Mouse (Mus musculus) gonadal fat pad, adult 2 months (tissue): ENCODE data around the gene Dennd4b. TPM values are rescaled to one million over a fixed set of nuclear protein-coding genes. Genes with fewer than 3 reads are reported as not detected.
A peak's percentile ranks its signal among the peaks of the same experiment; 100 is the strongest.
"Not testable (repeated sequence)": the region's sequence is repeated elsewhere in the genome, so short reads cannot be mapped to it uniquely, and the experiment has no call there.

ENCODE experiments used
- DNase-seq: peaks from one replicate; pipeline ENCODE4 v3.0.0-alpha.2; 2012; ENCODE audit warnings: low read depth
- polyA plus RNA-seq: library from polyadenylated mRNA; depleted of rRNA; stranded (reverse); fragments of >200 nt; gene quantifications from 2 replicates; pipeline ENCODE4 v1.2.3, GENCODE M21; 2012; rRNA removed

The Dennd4b gene
- polyA plus RNA-seq, 1 experiment: 13.2 TPM

DNA sequence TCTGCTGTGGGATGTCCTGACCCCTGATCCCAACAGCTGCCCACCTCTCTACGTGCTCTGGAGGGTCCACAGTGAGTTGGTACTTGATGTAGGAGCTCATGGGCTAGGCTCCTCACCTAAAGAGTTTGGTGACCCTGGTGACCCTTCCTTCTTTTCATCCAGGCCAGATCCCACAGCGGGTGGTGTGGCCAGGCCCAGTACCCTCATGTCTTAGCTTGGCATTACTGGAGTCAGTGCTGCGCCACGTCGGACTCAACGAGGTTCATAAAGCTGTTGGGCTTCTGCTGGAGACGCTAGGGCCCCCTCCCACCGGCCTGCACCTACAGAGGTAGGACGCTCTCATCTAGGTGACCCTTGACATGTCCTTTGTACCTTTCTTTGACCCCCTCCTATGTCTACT is 14.2 kb downstream of the Dennd4b start:
- no peak for DNase-seq

DNA sequence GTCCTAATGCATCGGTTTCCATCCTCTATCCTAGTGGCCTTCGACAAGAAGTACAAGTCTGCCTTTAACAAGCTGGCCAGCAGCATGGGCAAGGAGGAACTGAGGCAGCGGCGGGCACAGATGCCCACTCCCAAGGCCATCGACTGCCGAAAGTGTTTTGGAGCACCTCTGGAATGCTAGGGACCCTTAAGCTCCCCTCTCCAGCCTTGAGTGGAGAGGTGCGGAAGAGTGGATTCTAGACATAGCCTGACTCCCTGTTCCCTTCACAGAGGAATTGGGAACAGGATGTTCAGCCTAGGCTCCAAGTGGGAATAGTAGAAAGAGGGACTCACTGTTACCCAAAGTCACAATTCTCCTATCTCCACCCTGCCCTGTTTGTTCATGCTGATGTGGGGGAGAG is 14.8 kb downstream of the Dennd4b start:
- no peak for DNase-seq

DNA sequence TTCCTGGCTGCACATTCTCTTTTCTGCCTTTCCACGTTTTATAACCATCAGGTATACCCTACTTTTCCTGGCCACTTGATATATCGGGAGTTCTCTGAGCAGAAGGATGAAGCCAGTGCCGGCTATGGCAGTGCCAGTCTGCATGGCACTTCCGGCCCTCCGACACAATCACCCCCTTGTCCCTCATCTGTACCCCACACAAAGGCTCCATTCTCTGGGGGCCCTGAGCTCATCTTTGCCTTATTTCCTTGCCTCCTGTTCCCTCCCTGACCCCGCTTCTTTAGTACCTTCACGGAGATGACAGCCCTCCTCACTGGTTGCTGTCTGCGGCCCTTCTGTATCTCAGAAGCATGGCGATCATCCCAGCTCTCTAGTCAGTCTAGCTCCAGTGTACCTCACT is 15.7 kb downstream of the Dennd4b start:
- no peak for DNase-seq

DNA sequence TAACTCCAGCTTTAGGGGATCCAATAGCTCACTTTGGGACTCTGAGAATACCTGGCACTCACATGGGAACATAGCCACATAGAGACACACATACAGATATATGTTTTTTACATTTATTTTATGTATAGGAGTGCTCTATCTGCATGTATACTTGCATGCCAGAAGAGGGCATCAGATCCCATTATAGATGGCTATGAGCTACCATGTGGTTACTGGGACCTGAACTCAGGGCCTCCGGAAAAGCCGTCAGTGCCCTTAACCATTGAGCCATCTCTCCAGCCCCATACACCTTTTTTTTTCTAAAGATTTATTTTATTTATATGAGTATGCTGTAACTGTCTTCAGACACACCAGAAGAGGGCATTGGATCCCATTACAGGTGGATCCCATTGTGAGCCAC is 19.2 kb downstream of the Dennd4b start:
- no peak for DNase-seq

DNA sequence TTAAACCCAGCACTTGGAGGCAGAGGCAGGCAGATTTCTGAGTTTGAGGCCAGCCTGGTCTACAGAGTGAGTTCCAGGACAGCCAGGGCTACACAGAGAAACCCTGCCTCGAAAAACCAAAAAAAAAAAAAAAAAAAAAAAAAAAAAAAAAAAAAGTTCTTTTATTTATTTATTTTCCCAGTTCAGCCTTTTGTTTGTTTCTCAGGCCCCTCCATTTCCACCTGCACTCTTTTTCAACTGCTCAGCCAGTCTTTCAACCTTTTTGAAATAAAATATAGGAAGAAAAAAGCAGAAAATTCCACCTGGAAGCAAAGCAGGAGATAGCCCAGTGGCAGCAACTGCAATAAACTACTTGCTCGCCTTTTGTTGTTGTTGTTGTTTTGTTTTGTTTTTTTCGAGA is 24.4 kb downstream of the Dennd4b start:
- not testable (repeated sequence) for DNase-seq

DNA sequence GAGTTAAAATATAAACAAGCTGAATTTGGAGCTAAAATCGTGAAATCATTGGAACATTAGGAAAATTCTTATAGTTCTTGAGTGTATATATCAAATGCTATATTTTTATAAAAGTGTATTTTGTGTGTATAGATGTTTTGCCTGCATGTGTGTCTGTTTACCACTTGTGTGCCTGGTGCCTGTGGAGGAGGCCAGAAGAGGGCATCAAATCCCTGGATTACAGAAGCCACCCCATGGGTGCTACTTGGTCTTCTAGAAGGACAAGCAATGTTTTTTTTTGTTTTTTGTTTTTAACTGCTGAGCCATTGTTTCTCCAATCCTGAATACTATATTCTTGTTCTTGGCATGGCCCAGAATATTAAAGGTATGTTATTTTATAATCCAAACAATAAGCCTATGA is 25.6 kb downstream of the Dennd4b start:
- no peak for DNase-seq

DNA sequence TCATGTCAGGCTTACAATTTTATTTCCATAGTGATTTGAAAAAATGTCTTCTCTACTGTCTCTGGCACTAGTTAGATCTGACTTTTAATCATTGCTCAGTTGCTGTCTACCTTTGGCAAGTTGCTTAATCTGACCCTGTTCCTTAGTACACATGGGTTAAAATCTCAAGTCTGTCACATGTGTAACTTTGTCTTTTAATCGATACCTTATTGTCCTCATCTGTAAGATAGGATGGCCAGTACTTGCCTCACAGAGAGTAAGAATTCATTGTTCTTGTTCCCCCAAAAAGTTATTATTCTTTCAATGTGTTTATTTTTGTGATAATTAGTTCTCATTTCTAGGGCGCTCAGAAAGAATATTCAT is 27.0 kb downstream of the Dennd4b start:
- no peak for DNase-seq

DNA sequence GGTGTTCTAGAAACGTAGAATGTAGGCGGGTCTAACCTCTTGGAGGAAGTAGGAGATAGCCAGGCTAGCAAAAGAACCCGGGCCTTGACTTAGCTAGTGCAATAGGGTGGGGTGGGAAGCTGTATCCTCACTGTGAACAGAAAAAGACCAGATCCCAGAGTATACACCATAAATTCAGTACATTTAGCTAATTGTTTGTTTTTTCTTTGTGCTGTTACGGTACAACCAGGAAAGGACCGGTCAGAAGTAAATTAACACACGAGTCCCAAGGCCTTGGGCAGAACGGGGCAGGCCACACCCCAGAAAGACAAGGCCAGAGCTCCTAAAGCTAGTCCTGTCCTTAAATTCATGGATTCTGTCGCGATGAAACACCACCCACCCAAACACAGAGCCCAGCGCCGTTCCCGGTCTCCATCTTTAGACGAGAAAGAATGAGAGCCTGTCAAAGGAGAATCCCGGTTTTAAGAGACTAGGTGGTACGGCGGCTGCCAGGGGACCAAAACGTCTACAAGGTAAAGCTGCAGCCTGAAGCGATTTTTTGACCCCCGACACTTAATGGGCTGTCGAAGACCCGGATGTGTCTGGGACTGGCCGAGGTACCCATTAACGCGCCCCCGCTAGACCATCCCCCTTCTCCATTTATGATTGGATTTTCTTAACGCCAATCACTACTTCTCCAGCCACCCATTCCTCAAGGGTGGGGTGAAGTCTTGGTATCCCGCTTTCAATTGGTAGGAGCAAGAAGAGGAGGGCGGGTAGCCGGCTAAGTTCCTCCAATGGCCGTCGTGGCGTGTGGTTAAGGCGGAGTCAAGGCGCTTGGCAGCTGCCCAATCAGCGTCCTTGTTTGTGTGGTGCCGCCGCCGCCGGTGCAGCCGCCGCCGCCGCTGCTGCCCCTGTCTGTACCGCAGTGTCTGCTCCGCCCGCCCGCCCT is 27.6 kb downstream of the Dennd4b start, which contains the start of gene Gatad2b:
TSS of gene Gatad2b (plus strand) at position 834 of the 931 bp plus-strand sequence.
- DNase-seq: peak; percentile 97

DNA sequence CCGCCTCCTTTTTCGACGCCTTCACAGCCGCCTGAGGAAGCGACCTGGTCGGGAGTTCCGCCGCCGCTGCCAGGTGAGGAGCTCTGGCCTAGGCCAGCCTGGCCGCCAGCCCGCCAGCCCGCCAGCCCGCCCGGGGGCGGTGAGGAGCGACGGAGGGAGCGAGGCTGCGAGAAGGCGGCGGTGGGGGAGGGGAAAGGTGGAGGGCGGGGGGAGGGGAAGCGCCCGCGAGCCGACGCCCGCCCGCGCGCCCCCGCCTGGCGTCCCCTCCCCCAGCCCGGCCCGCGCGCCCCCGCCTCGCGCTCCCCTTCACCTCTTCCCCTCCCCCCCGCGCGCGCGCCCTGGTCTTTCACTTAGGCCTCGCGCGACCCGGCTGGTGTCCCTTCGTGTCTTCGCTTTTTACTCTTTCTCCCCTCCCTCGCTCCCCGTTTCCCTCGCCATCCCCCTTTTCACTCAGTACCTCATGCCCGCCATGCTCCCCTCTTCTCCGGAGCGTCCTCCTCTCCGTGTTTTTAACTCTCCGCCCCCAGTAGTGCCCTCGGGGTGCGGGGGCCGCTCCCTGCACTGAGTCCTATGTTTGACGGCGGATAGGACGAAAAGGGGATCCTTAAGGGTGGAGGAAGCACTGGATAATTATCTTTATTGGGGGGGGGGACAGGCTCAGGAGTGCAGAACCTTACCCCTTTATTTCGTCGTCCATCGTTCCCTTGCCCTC is 28.5 kb downstream of the Dennd4b start:
- no peak for DNase-seq

DNA sequence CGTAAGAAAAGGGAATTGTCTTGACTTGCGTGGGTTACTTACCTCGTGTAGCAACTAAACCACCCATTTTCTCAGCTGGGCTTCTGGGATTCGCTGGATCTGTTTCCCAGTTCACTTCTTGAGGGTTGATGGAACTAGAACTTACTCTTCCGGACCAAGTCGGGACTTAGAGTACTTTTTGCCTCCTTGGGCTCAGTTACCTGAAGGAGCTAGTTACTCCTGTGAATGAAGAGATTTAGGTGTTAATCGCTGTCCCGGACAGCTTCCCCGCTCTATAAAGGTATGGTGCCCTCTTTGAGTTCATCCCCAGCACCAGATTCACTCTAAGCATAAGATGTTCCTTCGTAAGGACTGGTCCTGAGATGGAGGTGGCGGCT is 29.1 kb downstream of the Dennd4b start:
- no peak for DNase-seq

DNA sequence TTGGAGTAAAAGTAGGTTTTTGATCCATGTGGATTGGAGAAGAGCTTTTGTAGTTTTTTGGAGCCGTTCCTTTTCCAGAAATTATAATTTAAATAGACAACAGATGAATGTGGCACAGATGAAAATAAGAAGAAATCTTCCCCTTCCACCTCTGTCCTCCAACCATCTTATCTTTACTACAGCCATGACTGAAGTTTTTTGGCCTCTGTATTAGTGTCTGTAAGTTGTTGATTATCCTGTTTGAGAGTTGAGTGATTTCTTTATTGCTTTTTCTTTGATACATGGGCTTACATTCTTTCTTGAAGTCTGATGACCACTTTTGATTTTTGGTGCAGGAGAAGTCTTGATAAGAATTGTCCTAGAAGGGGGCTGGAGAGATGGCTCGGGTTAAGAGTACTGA is 29.7 kb downstream of the Dennd4b start:
- DNase-seq: no peak

DNA sequence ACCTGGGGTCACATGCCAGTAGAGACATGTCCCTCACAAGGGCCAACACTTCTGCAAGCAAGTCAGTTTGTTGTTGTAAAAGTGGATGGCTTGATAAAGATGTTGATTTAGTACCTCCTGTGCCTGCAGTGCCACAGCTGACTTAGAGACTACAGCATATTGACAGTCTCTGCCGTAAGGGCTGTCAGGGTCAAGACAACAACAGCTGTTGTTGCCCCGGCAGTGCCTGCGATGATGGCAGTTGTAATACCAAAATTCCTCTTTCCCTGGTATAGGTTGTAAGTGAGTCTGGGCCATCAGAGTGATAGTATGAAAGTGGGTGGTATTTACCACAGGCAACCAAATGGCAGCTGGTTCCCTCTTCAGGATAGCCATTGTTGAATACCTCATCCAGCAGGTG is 40.8 kb downstream of the Dennd4b start:
- no peak for DNase-seq

DNA sequence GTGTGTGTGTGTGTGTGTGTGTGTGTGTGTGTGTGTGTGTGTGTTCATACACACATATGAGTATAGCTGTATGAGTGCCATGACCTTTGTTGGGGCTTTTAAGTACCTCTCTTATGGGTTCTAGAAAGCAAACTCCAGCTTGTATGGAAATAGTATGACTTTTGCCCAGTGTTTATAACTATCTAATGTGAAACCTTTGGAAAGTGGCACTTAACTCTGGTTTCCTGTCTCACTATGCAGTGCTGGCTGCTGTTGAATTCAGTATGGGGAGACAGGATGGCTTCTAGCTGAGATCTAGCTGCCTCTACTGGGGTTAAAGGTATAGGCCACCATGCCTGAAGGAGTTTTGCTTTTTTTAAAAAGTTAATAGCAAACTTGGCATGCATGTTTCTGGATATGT is 44.6 kb downstream of the Dennd4b start:
- no peak for DNase-seq

DNA sequence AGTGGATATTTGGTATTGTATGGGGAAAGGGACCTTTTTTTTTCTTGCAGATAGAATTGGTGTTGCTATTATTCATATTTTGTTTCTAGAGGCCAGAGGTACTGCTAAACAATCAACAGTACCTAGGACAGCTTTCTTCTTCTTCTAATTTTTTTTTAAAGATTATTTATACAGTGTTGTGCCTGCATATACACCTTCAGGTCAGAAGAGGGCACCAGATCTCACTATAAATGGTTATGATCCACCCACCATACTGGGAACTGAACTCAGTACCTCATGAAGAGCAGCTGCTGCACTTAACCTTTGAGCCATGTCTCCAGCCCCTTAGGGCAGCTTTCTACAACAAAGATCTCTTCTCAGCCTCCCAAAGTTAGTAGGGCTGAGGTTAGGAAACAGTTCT is 48.4 kb downstream of the Dennd4b start:
- DNase-seq: no peak

DNA sequence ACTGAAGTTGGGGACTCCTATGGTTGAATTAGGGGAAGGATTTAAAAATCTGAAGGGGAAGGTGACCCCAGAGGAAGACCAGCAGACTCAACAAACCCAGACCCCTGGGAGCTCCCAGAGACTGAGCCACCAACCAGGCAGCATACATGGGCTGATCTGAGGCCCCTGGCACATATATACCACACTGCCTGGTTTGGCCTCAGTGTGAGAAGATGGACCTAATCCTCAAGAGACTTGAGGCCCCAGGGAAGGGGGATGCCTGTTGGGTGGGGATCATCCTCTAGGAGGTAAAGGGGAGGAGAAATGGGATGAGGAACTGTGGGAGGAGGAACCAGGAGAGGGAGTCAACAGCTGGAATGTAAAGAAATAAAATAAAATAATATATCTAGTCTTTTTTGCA is 49.3 kb downstream of the Dennd4b start:
- DNase-seq: no peak

DNA sequence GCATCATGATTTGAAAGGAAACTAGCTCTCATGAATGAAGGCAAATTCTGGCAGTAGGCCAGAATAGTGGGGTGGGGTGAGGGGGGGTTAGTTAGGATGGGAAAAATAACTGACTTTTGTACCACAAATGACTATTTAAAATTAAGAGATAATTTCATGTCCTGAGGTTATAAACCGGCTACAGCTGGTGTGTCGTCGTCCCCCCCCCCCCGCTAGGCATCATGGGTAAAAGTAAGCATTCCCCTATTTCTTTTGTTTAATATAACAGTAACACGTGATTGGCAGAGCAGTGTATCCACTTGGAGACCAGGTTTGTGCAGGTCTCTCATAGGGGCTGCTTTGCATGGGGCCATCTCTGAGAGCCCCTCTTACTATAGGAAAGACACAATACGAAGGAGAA is 57.3 kb downstream of the Dennd4b start:
- DNase-seq: no peak

DNA sequence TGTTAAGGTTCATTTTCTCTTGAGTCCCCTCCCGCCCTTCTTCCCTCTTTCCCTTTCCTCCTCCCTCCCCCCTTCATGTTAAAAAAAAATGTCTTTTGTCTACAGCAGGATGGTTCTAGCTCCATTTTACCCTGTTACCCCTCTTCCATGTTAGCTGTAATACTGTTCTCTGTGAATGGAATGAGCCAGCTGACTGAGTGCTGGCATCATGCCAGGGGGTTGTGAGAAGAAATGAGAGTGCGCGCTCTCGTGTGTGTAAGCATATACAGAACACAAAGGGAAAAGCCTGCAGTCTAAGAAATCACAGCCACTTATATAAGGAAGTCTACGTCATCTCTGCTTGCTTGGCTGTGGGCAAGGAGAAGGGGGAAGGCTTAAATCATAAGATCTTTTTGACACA is 58.1 kb downstream of the Dennd4b start:
- DNase-seq: no peak

Other genes starting within 250 kb of the Dennd4b start
- gene 4933434E20Rik, start 213.5 kb upstream of the Dennd4b start, polyA plus RNA-seq: 72.5 and 74.7 TPM in 2 replicates
- gene Ubap2l, start 212.6 kb upstream of the Dennd4b start, polyA plus RNA-seq: 116 and 119 TPM in 2 replicates
- gene Tpm3, start 192.5 kb upstream of the Dennd4b start, polyA plus RNA-seq: 117 and 128 TPM in 2 replicates
- gene Nup210l, start 161.1 kb upstream of the Dennd4b start, polyA plus RNA-seq: 0.30 and 0.41 TPM in 2 replicates
- 2,273 and 3,346 TPM in 2 replicates for gene Rps27, start 51.5 kb upstream of the Dennd4b start, polyA plus RNA-seq
- 8.3 and 9.2 TPM in 2 replicates for gene Rab13, start 51.5 kb upstream of the Dennd4b start, polyA plus RNA-seq
- 56.6 and 68.4 TPM in 2 replicates for gene Jtb, start 33.6 kb upstream of the Dennd4b start, polyA plus RNA-seq
- gene Creb3l4, start 21.7 kb upstream of the Dennd4b start, polyA plus RNA-seq: 1.2 and 1.4 TPM in 2 replicates
- 86.9 and 100 TPM in 2 replicates for gene Slc39a1, start 17.0 kb upstream of the Dennd4b start, polyA plus RNA-seq
- gene Crtc2, start 11.0 kb upstream of the Dennd4b start, polyA plus RNA-seq: 52.1 and 57.8 TPM in 2 replicates
- 19.3 and 25.0 TPM in 2 replicates for gene Gatad2b, start 28.0 kb downstream of the Dennd4b start, polyA plus RNA-seq
- gene Slc27a3, start 124.8 kb downstream of the Dennd4b start, polyA plus RNA-seq: 7.4 and 9.4 TPM in 2 replicates
- 30.2 and 36.5 TPM in 2 replicates for gene Ints3, start 168.4 kb downstream of the Dennd4b start, polyA plus RNA-seq
- gene Npr1, start 200.7 kb downstream of the Dennd4b start, polyA plus RNA-seq: 49.7 and 51.1 TPM in 2 replicates
- gene Ilf2, start 210.9 kb downstream of the Dennd4b start, polyA plus RNA-seq: 30.6 and 34.0 TPM in 2 replicates
- 38.3 and 41.3 TPM in 2 replicates for gene Snapin, start 225.8 kb downstream of the Dennd4b start, polyA plus RNA-seq
- 35.9 and 46.2 TPM in 2 replicates for gene Chtop, start 244.3 kb downstream of the Dennd4b start, polyA plus RNA-seq
- gene S100a1, start 249.2 kb downstream of the Dennd4b start, polyA plus RNA-seq: 184 and 230 TPM in 2 replicates
- gene S100a13, start 249.2 kb downstream of the Dennd4b start, polyA plus RNA-seq: 73.7 and 97.9 TPM in 2 replicates